Mouse (Mus musculus): ENCODE measurements around the gene Iqce. TPM values are rescaled to one million over a fixed set of nuclear protein-coding genes. Genes with fewer than 3 reads are reported as not detected.
A peak's percentile ranks its signal among the peaks of the same experiment; 100 is the strongest.

Gene Iqce
- polyA plus RNA-seq, 1 experiment from 2014 or later, result 4.1 TPM

DNA sequence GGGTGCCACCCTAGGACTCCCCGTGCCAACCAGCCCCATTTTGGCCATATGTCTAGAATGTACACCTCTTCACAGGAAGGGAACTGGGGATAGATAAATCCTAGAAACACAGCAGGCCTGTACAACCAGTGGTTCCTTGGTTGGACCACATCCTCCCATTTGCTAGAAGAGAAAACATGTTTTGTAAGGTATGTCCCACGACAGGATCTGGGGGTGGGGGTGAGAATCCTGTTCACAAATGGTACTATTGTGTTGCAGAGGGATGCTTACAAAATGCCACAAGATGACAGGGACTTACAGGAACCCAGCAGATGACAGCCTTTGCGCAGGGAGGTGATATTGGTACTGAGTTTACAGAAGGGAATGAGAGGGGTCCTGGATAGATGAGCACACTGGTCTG is 64.2 kb downstream of the Iqce start:
- no peaks in the 10 kb centered on the region for H3K9me3 ChIP-seq (replicated peaks)
- H3K36me3 ChIP-seq (replicated peaks), result peaks cover 21% of the 10 kb centered on the region
- H3K4me2 ChIP-seq, result no peak overlapping the region
- no peak for ATAC-seq (ENCODE audit: insufficient read depth)
- peaks cover 42% of the 10 kb centered on the region for H3K4me1 ChIP-seq (replicated peaks)
- H3K4me3 ChIP-seq (replicated peaks), result no peak overlapping the region
- H3K27me3 ChIP-seq, result no peaks in the 10 kb centered on the region
- H3K27ac ChIP-seq (replicated peaks), result no peak overlapping the region
- WGBS (ENCODE audit: insufficient replicate concordance), result 56% methylated on average over 3 of the region's 3 CpGs
- H3K9ac ChIP-seq, result no peak overlapping the region

DNA sequence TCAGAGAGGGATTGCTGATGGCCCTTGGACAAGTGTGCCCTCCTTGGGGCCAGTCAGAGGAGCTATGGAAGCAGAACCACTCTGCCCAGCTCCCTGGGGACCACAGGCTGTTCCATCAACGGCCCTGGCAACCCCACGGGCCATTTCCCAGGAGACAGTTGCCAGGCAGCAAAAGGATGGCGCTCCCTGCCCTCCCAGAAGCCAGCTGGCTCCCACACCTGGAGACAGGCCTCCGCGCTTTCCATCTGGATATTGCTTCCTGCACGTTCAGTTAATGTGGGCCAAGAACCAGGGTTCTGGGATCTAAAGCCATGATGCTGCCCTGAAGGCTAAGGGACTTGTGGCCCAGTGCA is 65.1 kb downstream of the Iqce start:
- Histone ChIP-seq H3K4me1 (replicated peaks) (peaks cover 33% of the 10 kb centered on the region), H3K36me3 (replicated peaks) (peaks cover 28% of the 10 kb centered on the region), H3K4me3 (replicated peaks) (no peak overlapping the region), H3K9me3 (replicated peaks) (no peaks in the 10 kb centered on the region), H3K27me3 (no peaks in the 10 kb centered on the region), H3K27ac (replicated peaks) (0 out of 2 replicates have a peak overlapping the region, but pooled peaks have one; percentile 41), H3K9ac (no peak overlapping the region), H3K4me2 (no peak overlapping the region)
- WGBS (ENCODE audit: insufficient replicate concordance), result 83% methylated on average over 6 of the region's 6 CpGs
- no peak for ATAC-seq (ENCODE audit: insufficient read depth)

DNA sequence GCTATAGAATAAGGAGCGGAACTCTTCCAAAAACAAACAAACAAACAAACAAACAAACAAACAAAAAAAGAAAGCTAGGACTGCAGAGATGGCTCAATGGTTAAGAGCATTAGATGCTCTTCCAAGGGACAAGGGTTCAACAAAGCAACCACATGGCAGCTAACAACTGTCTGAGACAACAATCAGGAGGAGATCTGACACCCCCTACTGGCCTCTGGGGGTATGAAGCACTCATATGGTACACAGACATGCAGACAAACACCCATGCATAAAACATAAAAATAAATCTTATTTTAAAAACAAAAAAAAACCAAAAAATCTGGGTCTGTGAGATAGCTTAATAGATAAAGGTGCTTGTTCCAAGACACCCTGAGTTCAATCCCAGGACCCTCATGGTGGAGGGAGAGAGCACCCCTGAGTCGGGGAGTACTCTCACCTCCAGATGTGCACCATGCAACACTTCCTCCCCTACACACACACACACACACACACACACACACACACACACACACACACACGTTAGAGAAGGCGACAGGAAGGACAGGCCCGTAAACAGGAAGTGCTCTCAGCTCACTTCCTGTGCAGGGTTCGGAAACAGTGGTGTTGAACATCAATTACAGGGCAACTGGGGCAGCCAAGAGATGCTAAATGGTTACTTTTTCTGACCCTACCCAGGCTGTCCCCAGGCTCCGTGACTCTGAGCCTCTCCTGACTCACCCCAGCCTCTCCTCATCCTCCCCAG is 65.7 kb downstream of the Iqce start:
- WGBS (ENCODE audit: insufficient replicate concordance), result 54% methylated on average over 7 of the region's 7 CpGs
- ATAC-seq (ENCODE audit: insufficient read depth), result no peak
- Histone ChIP-seq H3K9ac (no peak overlapping the region), H3K27ac (replicated peaks) (0 out of 2 replicates have a peak overlapping the region, but pooled peaks have one; percentile 41), H3K36me3 (replicated peaks) (peaks cover 28% of the 10 kb centered on the region), H3K27me3 (no peaks in the 10 kb centered on the region), H3K4me2 (no peak overlapping the region), H3K9me3 (replicated peaks) (no peaks in the 10 kb centered on the region), H3K4me1 (replicated peaks) (peaks cover 27% of the 10 kb centered on the region), H3K4me3 (replicated peaks) (no peak overlapping the region)

DNA sequence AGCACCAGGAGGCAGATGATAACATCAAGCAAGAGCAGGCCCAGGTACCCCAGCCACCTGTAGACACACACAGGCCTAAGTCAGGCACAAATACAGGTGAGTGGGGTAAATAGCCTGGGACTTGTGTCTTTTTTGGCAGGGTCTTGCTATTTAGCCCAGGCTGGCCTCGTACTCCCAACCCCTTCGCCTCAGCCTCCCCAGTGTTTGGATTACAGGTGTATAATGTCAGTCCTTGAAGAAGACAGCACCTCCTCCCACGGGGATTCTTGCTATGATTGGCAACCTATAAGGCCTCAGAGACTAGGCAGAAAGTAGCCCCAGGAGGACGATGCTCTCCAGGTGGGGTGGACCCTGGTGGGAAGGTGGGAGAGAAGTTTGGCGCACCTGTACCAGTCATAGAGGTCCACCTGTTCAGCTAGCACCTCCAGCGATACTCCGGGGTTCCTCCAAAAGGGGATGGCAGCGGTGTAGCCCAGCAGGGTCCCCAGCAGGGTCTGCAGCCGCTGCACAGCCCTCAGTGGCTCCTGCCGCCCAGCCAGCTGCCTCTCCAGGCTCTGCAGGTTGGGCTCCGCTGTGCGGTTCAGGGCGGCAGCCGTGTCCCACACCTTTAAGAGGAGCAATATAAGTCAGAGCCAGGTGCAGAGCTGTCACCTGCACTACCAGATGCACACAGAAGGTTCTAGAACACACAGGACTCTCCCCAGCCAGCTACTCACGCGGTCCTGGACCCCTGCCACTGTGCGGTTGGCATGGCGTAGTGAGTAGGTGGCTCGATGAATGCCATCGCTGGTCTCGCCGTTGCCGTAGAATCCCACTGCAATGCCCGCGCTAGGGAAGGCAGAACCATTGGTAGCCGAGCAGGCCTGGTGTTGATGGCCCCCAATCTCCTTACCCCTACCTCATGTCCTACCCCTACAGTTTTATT is 67.1 kb downstream of the Iqce start:
- H3K27ac ChIP-seq (replicated peaks), result no peak overlapping the region
- H3K4me2 ChIP-seq, result no peak overlapping the region
- 90% methylated on average over 26 of the region's 26 CpGs for WGBS (ENCODE audit: insufficient replicate concordance)
- H3K4me3 ChIP-seq (replicated peaks), result no peak overlapping the region
- H3K36me3 ChIP-seq (replicated peaks), result peaks cover 40% of the 10 kb centered on the region
- no peak for ATAC-seq (ENCODE audit: insufficient read depth)
- peaks cover 17% of the 10 kb centered on the region for H3K4me1 ChIP-seq (replicated peaks)
- H3K9ac ChIP-seq, result no peak overlapping the region
- no peaks in the 10 kb centered on the region for H3K9me3 ChIP-seq (replicated peaks)
- no peaks in the 10 kb centered on the region for H3K27me3 ChIP-seq

DNA sequence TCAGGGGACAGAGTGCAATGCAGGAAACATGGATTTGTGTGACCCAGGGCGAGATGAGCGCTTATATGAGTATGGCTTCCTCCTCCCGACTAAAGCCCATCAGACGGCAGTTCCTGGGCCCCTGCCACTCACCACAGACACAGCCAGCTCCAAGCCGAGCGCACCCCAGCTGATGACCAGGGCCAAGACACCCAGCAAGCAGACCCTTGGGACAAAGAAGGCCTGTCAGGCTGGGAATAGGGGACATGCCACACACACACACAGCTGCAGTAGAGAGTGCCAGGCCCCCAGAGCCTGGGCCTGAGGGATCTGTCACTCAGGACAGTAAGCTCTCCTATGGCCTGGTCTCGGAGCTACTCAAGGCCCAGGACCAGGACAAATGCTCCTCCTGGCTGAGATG is 68.7 kb downstream of the Iqce start:
- H3K36me3 ChIP-seq (replicated peaks), result peaks cover 52% of the 10 kb centered on the region
- 73% methylated on average over 7 of the region's 7 CpGs for WGBS (ENCODE audit: insufficient replicate concordance)

DNA sequence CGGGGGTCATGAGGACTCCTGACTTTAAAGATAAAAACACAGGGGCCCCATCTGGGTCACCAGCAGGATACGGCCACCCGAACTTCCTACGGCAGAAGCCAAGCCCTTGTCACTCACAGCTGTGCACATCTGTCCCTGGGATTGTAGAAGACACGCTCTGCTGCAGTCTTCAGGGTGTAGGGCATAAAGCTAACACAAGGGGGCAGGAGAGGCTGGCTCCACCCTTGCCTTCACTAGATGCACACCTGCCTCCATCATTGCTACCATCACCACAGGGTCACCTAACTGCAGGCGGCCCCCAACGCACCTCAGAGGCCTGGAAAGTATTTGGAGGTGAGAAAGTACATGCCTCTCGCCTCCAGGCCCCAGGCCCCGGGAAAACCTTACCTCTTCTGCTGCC is 73.2 kb downstream of the Iqce start:
- Histone ChIP-seq H3K36me3 (replicated peaks) (peaks cover 68% of the 10 kb centered on the region), H3K9me3 (replicated peaks) (no peaks in the 10 kb centered on the region), H3K4me3 (replicated peaks) (no peak overlapping the region), H3K27ac (replicated peaks) (no peak overlapping the region), H3K4me1 (replicated peaks) (no peaks in the 10 kb centered on the region), H3K9ac (no peak overlapping the region), H3K4me2 (no peak overlapping the region), H3K27me3 (no peaks in the 10 kb centered on the region)
- ATAC-seq (ENCODE audit: insufficient read depth), result no peak
- WGBS (ENCODE audit: insufficient replicate concordance), result 64% methylated on average over 9 of the region's 9 CpGs

More for the DNA sequence above, 68.7 kb downstream of the Iqce start:
- H3K9ac ChIP-seq, result no peak overlapping the region
- H3K4me3 ChIP-seq (replicated peaks), result no peak overlapping the region
- H3K27ac ChIP-seq (replicated peaks), result no peak overlapping the region
- no peak overlapping the region for H3K4me2 ChIP-seq
- no peak for ATAC-seq (ENCODE audit: insufficient read depth)
- no peaks in the 10 kb centered on the region for H3K9me3 ChIP-seq (replicated peaks)
- no peaks in the 10 kb centered on the region for H3K27me3 ChIP-seq
- H3K4me1 ChIP-seq (replicated peaks), result peaks cover 13% of the 10 kb centered on the region

DNA sequence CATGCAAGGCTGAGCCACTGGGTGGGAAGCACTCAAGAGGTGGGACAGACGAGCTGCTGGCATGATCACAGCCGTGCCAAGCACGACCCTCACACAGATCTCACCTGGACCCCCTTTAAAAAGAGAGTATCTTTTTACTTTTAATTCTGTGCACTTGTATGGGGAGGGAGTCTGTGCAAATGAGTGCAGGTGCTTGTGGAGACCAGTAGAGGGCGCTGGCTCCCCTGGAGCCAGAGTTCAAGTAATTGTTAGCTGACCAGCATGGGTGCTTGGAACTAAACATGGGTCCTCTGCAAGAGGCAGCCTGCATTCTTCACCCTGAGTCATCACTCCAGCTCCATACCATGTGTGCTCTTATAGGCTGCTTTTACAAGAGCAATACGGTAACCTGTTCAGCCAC is 74.6 kb downstream of the Iqce start:
- Histone ChIP-seq H3K36me3 (replicated peaks) (peaks cover 71% of the 10 kb centered on the region), H3K4me3 (replicated peaks) (no peak overlapping the region), H3K9ac (no peak overlapping the region), H3K4me1 (replicated peaks) (no peaks in the 10 kb centered on the region), H3K4me2 (no peak overlapping the region), H3K9me3 (replicated peaks) (no peaks in the 10 kb centered on the region), H3K27me3 (no peaks in the 10 kb centered on the region), H3K27ac (replicated peaks) (no peak overlapping the region)
- no peak for ATAC-seq (ENCODE audit: insufficient read depth)
- WGBS (ENCODE audit: insufficient replicate concordance), result 83% methylated on average over 5 of the region's 5 CpGs

DNA sequence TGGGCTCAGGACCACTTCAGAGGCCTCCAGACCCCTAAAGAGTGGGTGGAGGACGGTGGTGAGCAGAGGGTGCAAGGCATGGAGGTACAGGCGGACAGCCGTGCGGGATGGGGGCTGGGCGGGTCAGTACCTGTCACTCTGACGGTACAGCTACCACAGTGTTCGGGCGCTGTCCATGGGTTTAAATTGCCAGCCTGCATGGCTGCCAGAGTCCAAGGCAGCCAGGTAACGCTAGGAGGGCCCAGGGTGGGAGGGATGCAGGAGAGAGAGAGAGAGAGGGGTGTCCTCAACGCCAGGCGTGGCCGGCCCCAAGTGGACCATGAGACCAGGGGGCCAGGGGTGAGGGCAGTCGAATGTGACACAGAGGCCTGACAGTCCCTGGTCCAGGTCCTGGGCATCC is 77.2 kb downstream of the Iqce start:
- no peak overlapping the region for H3K9ac ChIP-seq
- no peaks in the 10 kb centered on the region; the same call in 1 of the 2 replicates for H3K4me1 ChIP-seq (replicated peaks)
- H3K36me3 ChIP-seq (replicated peaks), result peaks cover 56% of the 10 kb centered on the region
- no peaks in the 10 kb centered on the region for H3K27me3 ChIP-seq
- no peak overlapping the region for H3K27ac ChIP-seq (replicated peaks)
- no peak for ATAC-seq (ENCODE audit: insufficient read depth)
- 83% methylated on average over 13 of the region's 13 CpGs for WGBS (ENCODE audit: insufficient replicate concordance)
- no peaks in the 10 kb centered on the region for H3K9me3 ChIP-seq (replicated peaks)
- H3K4me2 ChIP-seq, result no peak overlapping the region
- no peak overlapping the region for H3K4me3 ChIP-seq (replicated peaks)

DNA sequence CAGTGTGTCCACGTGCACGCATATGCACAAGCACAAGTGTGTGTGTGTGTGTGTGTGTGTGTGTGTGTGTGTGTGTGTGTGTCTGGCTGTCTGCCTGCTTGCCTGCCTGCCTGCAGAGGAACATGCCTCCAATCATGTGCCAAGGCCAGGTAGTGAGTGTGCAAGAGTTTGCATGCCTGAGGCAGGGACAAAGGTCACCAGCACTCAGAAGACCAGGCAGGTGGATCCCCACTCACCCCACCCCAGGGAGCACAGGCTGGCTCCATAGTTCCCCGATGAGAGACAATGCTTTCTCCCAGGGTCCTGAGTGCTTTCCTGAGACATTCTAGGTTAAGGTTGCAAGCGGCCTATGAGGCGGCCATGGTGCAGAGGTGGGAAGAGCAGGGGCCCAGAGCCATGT is 77.9 kb downstream of the Iqce start:
- Histone ChIP-seq H3K9me3 (replicated peaks) (no peaks in the 10 kb centered on the region), H3K27ac (replicated peaks) (no peak overlapping the region), H3K4me1 (replicated peaks) (no peaks in the 10 kb centered on the region; the same call in 1 of the 2 replicates), H3K4me3 (replicated peaks) (no peak overlapping the region), H3K9ac (no peak overlapping the region), H3K36me3 (replicated peaks) (peaks cover 51% of the 10 kb centered on the region), H3K4me2 (no peak overlapping the region), H3K27me3 (no peaks in the 10 kb centered on the region)
- WGBS (ENCODE audit: insufficient replicate concordance), result 76% methylated on average over 5 of the region's 5 CpGs
- ATAC-seq (ENCODE audit: insufficient read depth), result peak; percentile 16; the same call in 1 of the 2 replicates

DNA sequence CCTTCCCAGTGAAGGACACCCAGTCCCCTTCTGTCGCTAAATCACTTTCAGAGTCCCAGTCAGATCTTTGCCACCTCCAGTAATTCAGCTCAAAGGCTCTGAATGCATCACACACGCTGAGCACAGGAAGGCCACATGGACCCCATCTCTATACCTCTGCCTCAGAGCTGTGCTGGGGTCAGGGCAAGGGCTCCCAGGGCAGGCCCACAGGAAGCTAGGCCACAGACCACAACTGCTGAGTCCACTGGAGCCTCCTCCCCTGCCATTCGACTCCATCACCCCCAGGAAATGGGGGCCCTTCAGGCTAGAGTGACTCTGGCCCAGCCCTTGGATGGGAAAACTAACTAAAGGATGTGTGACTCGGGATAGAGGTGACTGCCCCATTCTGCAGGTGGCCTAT is 78.4 kb downstream of the Iqce start:
- peaks cover 46% of the 10 kb centered on the region for H3K36me3 ChIP-seq (replicated peaks)
- H3K9me3 ChIP-seq (replicated peaks), result no peaks in the 10 kb centered on the region
- H3K27ac ChIP-seq (replicated peaks), result no peak overlapping the region
- ATAC-seq (ENCODE audit: insufficient read depth), result no peak
- 47% methylated on average over 4 of the region's 4 CpGs for WGBS (ENCODE audit: insufficient replicate concordance)
- no peaks in the 10 kb centered on the region for H3K27me3 ChIP-seq
- no peak overlapping the region for H3K9ac ChIP-seq
- no peak overlapping the region for H3K4me3 ChIP-seq (replicated peaks)
- H3K4me1 ChIP-seq (replicated peaks), result no peaks in the 10 kb centered on the region; the same call in 1 of the 2 replicates
- no peak overlapping the region for H3K4me2 ChIP-seq

DNA sequence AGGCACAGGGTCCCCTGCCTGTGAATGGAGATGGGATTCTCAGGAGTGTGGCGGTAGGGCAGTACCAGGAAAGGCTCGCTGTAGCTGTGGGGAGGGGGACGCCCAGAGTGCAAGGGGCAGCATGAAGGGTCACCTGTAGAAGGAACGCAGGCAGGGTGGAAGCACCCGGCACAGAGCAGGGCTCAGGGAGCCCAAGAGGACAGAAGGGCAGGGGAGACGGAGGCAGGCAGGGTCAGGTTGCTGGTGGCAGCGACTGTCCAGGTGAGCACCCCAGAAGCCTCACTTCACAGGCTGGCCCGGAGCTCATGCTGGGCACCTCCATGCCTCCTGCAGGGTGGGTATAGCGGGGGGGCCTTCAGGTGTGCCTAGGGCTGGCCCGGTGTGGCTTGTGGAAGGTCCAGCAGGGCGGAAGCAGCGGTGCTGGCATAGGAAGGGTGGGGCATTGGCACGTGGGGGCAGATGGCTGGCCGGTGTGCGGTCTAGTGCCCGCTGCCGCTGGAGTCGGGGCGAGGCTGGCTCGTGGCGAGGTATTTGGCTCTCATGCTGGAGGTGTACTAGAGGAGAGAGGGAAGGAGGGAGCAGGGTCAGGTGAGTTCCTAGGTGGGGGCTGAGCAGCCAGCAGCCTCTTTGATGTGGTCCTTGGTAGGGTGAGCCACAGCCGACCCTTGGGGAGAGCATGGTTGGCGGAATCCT is 79.1 kb downstream of the Iqce start:
- no peak overlapping the region for H3K9ac ChIP-seq
- no peak overlapping the region for H3K4me3 ChIP-seq (replicated peaks)
- H3K27ac ChIP-seq (replicated peaks), result no peak overlapping the region
- H3K4me2 ChIP-seq, result no peak overlapping the region
- H3K36me3 ChIP-seq (replicated peaks), result peaks cover 40% of the 10 kb centered on the region
- ATAC-seq (ENCODE audit: insufficient read depth), result no peak
- 84% methylated on average over 23 of the region's 23 CpGs for WGBS (ENCODE audit: insufficient replicate concordance)
- no peaks in the 10 kb centered on the region for H3K27me3 ChIP-seq
- no peaks in the 10 kb centered on the region for H3K9me3 ChIP-seq (replicated peaks)
- H3K4me1 ChIP-seq (replicated peaks), result peaks cover 2% of the 10 kb centered on the region

Measured in liver, embryonic 15.5 days (tissue).